Mouse (Mus musculus): ENCODE results near the gene Wbp11.

Wbp11 gene

DNA sequence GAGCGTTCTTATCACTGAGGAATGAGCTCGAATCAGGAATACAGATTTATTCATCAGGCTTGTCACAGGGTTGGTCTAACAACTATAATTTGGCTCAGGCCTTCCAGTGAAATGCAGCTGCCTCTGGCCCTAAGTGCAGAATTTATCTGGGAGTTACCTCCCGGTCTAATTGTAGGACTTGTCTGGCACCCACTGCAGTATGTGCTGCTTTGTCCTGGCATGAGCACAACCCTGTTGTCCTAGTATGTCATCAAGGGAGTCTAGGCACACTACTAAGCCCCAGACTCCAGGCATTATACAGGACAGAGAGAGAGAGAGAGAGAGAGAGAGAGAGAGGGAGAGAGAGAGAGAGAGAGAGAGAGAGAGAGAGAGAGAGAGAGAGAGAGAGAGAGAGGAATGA lies 9.3 kb upstream of the Wbp11 start:
- no peak for DNase-seq (ENCODE audit: low read depth in 2 of 2, low spot score in 2 of 2)

GRCm38 (mm10) chr6:136835352-136835751 lies 7.3 kb upstream of the Wbp11 start, which contains the start of gene Smco3:
Gene Smco3, minus strand, starts transcription at chr6:136835452.
- no peak for DNase-seq (ENCODE audit: low read depth in 2 of 2, low spot score in 2 of 2)

DNA sequence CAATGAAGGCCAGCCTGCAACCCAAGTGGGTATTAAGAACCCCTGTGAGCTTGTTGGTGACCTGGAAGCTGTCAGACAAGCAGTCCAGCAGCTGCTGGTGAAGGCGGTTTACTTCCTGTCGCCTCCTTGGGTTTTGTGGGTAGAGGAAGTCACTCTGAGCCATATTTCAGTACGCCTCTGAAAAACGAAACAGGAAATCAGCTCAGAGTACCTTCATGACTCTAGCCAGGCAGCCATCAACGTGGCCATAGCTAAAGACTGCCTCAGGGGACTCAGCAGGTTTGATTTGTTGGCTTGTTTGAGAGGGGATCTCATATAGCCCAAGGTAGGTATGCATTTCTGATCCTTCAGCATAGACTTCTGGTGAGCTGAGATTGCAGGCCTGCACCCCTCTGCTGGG lies 3.7 kb upstream of the Wbp11 start:
- DNase-seq (ENCODE audit: low read depth in 2 of 2, low spot score in 2 of 2) = no peak

DNA sequence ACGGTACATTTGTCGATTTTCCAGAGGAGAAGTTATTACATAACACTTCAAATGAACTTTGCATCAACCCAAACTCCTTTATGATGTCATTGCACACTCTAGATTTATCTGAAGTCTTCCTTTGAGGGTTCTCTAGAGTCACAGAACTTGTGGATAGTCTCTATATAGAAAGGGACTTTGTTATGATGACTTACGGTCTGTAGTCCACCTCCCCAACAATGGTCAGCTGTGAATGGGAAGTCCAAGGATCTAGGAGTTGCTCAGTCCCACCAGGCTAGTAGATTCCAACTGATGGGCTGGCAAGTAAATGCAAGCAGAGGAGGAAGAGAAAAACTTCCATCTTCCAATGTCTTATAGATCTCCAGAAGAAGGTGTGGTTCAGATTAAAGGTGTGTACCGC lies 648 bp upstream of the Wbp11 start:
- no peak for DNase-seq (ENCODE audit: low read depth in 2 of 2, low spot score in 2 of 2)

- no peak for DNase-seq (ENCODE audit: low read depth in 2 of 2, low spot score in 2 of 2)
These were observed 535 bp downstream of the Wbp11 start, which contains the start of gene BC049715 for GRCm38 (mm10) chr6:136827516-136827880. Gene BC049715, plus strand, starts transcription at chr6:136827626.

DNA sequence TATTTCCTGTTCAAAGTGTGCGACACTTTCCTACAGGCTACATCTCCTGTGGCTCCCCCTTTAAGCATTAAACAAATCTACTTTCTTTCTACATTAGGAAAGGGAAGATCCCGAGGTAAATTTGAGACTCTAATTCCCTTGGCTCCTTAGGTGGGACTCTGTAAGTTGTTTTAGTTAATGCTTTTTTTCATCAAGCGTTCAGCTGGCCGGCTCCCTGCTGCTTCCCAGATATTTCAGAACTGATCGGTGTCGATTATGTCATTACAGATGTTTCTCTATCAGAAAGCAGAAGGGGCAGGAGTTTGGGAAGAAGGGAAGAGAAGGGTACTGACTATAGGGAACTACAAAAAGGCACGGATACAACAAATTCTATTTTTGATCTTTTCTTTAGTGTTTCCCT lies 917 bp downstream of the Wbp11 start:
- DNase-seq (ENCODE audit: low read depth in 2 of 2, low spot score in 2 of 2) = no peak

DNA sequence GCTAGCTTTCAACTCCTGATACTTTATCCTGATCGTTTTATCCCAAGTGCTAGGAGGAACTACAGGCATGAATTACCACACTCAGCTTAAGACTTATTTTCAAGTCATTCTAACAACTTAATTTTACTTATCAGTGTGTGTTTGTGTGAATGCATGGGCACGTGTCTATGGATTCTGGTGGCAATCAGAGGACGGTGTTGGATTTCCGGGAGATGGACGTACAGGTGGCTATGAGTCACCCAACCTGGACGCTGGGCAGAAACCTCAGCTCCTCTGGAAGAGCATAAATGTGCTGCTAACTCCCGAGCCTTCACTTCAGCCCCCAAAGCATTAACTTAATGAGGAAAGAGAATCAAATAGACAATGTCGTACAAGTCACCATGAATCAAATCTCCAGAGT lies 3.0 kb downstream of the Wbp11 start:
- no peak for DNase-seq (ENCODE audit: low read depth in 2 of 2, low spot score in 2 of 2)

GRCm38 (mm10) chr6:136821086-136821485 lies 6.9 kb downstream of the Wbp11 start:
- DNase-seq (ENCODE audit: low read depth in 2 of 2, low spot score in 2 of 2) = no peak

DNA sequence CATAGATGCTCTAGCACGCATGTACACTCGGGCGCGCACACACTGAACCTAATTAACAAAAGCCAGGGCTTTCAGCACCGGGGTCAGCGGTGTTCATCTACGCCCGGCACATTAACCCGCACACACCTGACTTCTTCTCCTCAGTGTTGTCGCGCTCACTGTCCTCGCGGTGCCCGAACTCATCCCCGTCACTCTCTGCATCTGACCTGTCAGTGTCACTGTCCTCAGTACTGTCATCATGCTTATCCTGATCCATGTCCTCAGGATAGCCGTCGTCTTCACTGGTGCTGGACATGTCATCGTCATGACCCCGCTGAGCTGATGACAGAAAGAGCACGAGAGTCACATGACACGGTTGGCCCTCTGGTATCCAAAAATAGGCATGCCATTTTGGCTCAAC lies 7.7 kb downstream of the Wbp11 start:
- no peak for DNase-seq (ENCODE audit: low read depth in 2 of 2, low spot score in 2 of 2)

GRCm38 (mm10) chr6:136817549-136817948 lies 10.5 kb downstream of the Wbp11 start:
- no peak for DNase-seq (ENCODE audit: low read depth in 2 of 2, low spot score in 2 of 2)

GRCm38 (mm10) chr6:136816826-136817225 lies 11.2 kb downstream of the Wbp11 start:
- no peak for DNase-seq (ENCODE audit: low read depth in 2 of 2, low spot score in 2 of 2)

DNA sequence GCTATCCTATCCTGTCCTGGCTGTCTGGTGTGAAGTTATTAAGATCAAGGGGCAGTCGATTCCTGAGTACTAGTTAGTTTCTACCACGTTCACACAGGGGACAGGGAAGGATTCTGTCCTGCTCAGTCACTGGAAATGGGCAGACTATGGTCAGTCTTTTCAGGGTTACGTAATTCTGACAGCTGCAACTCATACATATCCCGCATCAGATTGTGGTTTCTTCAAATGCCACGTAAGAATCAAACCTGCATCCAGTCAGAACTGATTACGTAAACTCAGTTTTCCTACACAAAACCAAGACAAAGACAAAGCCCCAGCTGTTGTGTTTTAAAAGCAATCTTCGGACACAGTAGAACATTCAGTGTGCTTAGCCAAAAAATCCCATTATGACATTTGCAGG lies 12.7 kb downstream of the Wbp11 start:
- no peak for DNase-seq (ENCODE audit: low read depth in 2 of 2, low spot score in 2 of 2)

GRCm38 (mm10) chr6:136813117-136813516 lies 14.9 kb downstream of the Wbp11 start:
- DNase-seq (ENCODE audit: low read depth in 2 of 2, low spot score in 2 of 2) = no peak

DNA sequence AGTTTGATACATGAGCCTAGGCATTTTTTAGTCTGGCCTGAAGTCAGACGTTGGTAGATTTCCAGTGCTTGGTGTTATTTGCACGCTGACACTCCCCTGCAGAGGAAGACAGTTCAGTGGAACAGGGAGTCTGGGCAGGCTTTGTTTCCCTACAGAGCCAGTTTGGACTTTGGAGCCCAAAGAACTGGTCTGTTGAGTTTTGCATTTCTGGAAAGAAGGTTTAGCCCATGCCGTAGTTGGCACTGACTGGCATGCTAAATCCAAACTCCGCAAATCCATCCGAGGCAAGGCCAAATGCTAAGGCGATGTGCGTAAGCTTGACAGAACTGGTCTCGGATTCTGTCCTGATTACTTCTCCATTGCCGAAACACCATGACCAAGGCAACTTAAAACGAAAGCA lies 16.8 kb downstream of the Wbp11 start:
- no peak for DNase-seq (ENCODE audit: low read depth in 2 of 2, low spot score in 2 of 2)

DNA sequence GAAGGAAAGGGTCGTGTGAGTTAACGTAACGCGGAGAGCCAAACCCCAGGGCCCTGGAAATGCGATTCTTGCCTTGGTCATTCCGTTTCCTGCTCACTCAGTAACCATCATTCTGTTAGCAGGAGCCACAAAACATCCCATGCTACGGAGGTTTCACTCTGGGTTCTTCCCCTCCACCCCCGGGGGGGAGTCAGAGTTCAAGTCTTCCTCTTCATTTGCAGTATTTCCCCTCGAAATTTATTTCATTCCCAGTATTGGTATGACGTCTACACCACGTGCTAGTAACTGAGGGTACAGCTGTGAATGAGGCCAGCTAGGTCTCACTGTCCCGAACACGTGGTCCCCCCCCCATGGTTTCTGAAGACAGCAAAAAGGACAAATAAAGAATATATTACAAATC lies 18.4 kb downstream of the Wbp11 start:
- DNase-seq (ENCODE audit: low read depth in 2 of 2, low spot score in 2 of 2) = no peak

DNA sequence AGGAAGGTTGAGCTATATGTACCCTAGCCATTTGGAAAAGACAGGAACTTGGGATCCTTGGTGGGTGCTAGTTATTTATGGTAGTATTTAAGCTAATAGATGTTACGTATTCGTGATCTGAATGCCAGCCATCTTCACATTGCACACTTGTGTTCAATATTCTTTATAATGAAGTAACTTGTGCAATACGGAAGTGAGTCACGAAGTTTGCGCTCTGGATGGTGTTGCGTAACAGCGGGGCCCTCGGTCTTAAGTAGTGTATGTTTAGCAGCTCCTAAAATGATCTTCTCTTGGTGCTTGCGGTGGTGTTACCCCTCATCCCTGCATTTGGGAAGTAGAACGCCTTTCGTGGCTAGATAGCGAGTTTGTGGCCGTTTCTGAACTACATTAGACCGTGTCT lies 19.0 kb downstream of the Wbp11 start:
- peak in 1 of 2 experiments; percentile 51 for DNase-seq (ENCODE audit: low read depth in 2 of 2, low spot score in 2 of 2)

- peak; percentile 39 to 54 for DNase-seq (ENCODE audit: low read depth in 2 of 2, low spot score in 2 of 2)
These were observed 19.4 kb downstream of the Wbp11 start for GRCm38 (mm10) chr6:136808631-136809046.

GRCm38 (mm10) chr6:136808014-136808417 lies 20.0 kb downstream of the Wbp11 start, which contains the start of gene H2afj:
Gene H2afj, plus strand, starts transcription at chr6:136808244.
- peak; percentile 93 to 98 for DNase-seq (ENCODE audit: low read depth in 2 of 2, low spot score in 2 of 2)

DNA sequence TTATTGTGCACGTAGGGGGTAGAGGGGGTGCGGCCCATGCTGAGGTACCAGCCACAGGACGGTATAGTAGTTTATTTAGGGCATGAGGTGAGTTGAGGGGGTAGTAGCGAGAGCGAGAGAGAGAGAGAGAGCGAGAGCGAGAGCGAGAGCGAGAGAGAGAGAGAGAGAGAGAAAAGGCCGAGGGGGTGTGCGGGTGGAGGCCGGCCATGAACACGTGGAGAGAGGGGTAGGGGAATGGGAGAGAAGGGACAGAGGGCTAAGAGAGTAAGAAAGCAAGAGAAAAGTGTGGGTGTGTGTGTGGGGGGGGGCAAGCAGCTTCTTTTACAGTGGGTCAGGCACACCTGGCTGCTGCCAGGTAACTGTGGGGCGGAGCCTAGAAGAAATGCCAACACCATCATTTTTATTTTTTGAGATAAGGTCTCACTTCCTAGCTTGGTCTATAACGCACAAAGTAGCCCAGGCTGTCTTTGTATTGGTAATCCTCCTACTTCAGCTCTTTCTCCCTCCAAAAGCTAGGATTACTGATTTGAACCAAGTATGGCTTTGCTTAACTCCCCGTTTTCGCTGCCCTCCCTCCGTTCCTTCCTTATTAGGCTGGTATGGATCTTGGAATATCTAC lies 20.5 kb downstream of the Wbp11 start:
- no peak for DNase-seq (ENCODE audit: low read depth in 2 of 2, low spot score in 2 of 2)

- DNase-seq (ENCODE audit: low read depth in 2 of 2, low spot score in 2 of 2) = no peak
These were observed 21.2 kb downstream of the Wbp11 start for GRCm38 (mm10) chr6:136806819-136807218.

GRCm38 (mm10) chr6:136805409-136805775 lies 22.6 kb downstream of the Wbp11 start:
- no peak for DNase-seq (ENCODE audit: low read depth in 2 of 2, low spot score in 2 of 2)

DNA sequence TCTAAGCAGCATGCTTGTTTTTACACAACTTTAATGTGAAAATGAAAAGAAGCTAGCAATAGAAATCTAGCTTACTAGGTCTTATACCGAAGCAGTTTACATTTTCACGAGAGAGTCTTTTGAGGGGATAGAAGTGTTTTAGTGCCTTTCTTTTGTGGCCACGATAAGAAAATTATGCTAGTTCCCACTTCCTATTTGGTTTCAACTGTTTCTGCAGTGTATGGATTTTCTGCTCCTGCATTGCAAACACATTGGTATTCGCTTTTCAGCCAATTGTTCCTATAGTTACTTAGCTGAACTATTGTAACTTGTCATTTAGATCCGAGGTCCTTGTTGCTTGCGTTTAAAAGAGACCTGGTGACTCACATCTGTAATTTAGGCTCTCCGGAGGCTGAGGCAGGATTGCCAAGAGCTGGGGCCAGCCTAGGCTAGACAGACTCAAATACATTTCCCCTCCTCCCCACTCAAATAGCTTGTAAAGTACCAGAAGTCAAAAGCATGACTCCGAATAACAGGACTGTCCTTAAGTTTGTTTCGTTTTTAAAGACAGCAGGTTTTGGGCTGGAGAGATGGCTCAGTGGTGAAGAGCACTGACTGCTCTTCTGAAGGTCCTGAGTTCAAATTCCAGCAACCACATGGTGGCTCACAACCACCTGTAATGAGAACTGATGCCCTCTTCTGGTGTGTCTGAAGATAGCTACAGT lies 23.2 kb downstream of the Wbp11 start:
- DNase-seq (ENCODE audit: low read depth in 2 of 2, low spot score in 2 of 2) = no peak

Measured in CD8-positive naive resting alpha-beta T cell, adult 2 months (primary cell).